Mouse (Mus musculus) lung, postnatal 0 days (tissue): ENCODE measurements around the gene Soat1.

Experiments
- CTCF ChIP-seq: IDR thresholded peaks from 2 replicates; pipeline ENCODE4 v1.5.1; 2016; ENCODE audit warnings: antibody characterized with exemption, mild to moderate bottlenecking
- EP300 ChIP-seq: IDR thresholded peaks from 2 replicates; pipeline ENCODE4 v1.6.1; 2016; ENCODE audit warnings: antibody characterized with exemption, mild to moderate bottlenecking, control low read depth

- TF ChIP-seq CTCF, result no peak
- TF ChIP-seq EP300, result no peak
These were observed 92.9 kb downstream of the Soat1 start for GRCm38 (mm10) chr1:156381217-156381616.
